Mouse (Mus musculus): Measurements from ENCODE around the gene Lactbl1. TPM values are rescaled to one million over a fixed set of nuclear protein-coding genes. Genes with fewer than 3 reads are reported as not detected.
A peak's percentile ranks its signal among the peaks of the same experiment; 100 is the strongest.

Lactbl1 gene
- under 1 TPM in 1 of 3 experiments, not detected in 2; 0.16 TPM for polyA plus RNA-seq (2017; shearing (Covaris generic))

GRCm38 (mm10) chr4:136622388-136622787, at the start of gene Lactbl1:
Gene Lactbl1, plus strand, starts transcription at chr4:136622621.
- no peak for ATAC-seq

GRCm38 (mm10) chr4:136581885-136582284, 40.5 kb upstream of the Lactbl1 start:
- ATAC-seq, result no peak

GRCm38 (mm10) chr4:136587221-136587827, 35.1 kb upstream of the Lactbl1 start:
- no peak for ATAC-seq

- no peak for ATAC-seq
These were observed 34.4 kb upstream of the Lactbl1 start for GRCm38 (mm10) chr4:136588003-136588402.

GRCm38 (mm10) chr4:136592111-136592510, 30.3 kb upstream of the Lactbl1 start:
- no peak for ATAC-seq

- no peak for ATAC-seq
These were observed 28.4 kb upstream of the Lactbl1 start for GRCm38 (mm10) chr4:136594006-136594405.

GRCm38 (mm10) chr4:136595221-136595620, 27.2 kb upstream of the Lactbl1 start:
- no peak for ATAC-seq

GRCm38 (mm10) chr4:136598268-136598876, 24.0 kb upstream of the Lactbl1 start:
- no peak for ATAC-seq

GRCm38 (mm10) chr4:136599869-136600268, 22.6 kb upstream of the Lactbl1 start:
- no peak for ATAC-seq

- no peak for ATAC-seq
These were observed 21.9 kb upstream of the Lactbl1 start for GRCm38 (mm10) chr4:136600536-136600935.

- ATAC-seq, result no peak
These were observed 20.9 kb upstream of the Lactbl1 start for GRCm38 (mm10) chr4:136601476-136601875.

GRCm38 (mm10) chr4:136602018-136602554, 20.3 kb upstream of the Lactbl1 start:
- peak; percentile 22 for ATAC-seq

GRCm38 (mm10) chr4:136602568-136602967, 19.9 kb upstream of the Lactbl1 start, which contains the start of gene Kdm1a:
Gene Kdm1a, minus strand, starts transcription at chr4:136602723.
- ATAC-seq, result peak; percentile 85

GRCm38 (mm10) chr4:136605756-136606485, 16.5 kb upstream of the Lactbl1 start:
- no peak for ATAC-seq

GRCm38 (mm10) chr4:136610387-136610856, 12.0 kb upstream of the Lactbl1 start, which contains the start of gene Tex46:
Gene Tex46, plus strand, starts transcription at chr4:136610437.
- no peak for ATAC-seq

- ATAC-seq, result no peak
These were observed 8.8 kb upstream of the Lactbl1 start for GRCm38 (mm10) chr4:136613657-136614056.

- no peak for ATAC-seq
These were observed 1.1 kb upstream of the Lactbl1 start for GRCm38 (mm10) chr4:136621336-136621735.

- ATAC-seq, result no peak
These were observed 465 bp upstream of the Lactbl1 start for GRCm38 (mm10) chr4:136621956-136622355.

GRCm38 (mm10) chr4:136626590-136626989, 4.2 kb downstream of the Lactbl1 start:
- ATAC-seq, result no peak

- no peak for ATAC-seq
These were observed 9.0 kb downstream of the Lactbl1 start for GRCm38 (mm10) chr4:136631237-136631994.

- ATAC-seq, result no peak
These were observed 13.6 kb downstream of the Lactbl1 start for GRCm38 (mm10) chr4:136635995-136636394.

GRCm38 (mm10) chr4:136636511-136636910, 14.1 kb downstream of the Lactbl1 start:
- no peak for ATAC-seq

Data from inflammation-experienced regulatory T-cells, adult 6 months (primary cell).